27 mouse cellular contexts compared by ENCODE assay signal in the genomic region with DNA sequence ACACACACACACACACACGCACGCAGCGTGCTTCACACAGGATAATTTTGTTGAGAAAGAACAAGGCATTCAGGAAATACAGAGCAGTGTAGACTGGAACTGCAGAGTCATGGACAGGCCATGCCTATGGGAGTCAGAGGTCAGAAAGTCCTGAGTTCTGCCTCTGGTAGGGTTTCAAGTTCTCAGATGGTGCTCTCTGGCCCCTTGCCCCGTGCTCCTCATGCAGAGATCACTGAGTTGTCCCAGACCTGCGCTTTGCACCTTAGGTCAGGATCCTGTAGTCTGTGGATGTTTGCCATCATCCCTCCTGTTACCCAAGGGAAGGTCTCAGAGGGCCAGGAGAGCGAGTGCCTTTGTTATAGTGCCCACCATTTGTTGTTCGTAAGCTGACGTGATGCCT. TPM values are rescaled to one million over a fixed set of nuclear protein-coding genes. Genes with fewer than 3 reads are reported as not detected.
DNase-seq lines count a peak whose midpoint lies in the region; ATAC-seq lines count a peak whose summit lies in the region.
"Had no signal": no experiment of that assay in that cellular context is flagged by ENCODE, and none has a peak within 500 bp of the region (broad histone marks: within the 10 kb centered on the region; RNA-seq: fewer than 3 reads in every experiment).

No protein-coding gene starts in this region.

- DNase-seq in adrenal gland, postnatal 10 days: peak; percentile 25
- DNase-seq in adrenal gland, adult (ENCODE audit: inconsistent age in 2 of 2, low spot score in 1 of 2): no peak
- DNase-seq in kidney, adult 11 months: peak; percentile 41
- peak; percentile 60 for DNase-seq in kidney, adult 9 months
- DNase-seq in adipocyte (ENCODE audit: low spot score): peak; percentile 71
- DNase-seq in lung, adult 18-20 months: no peak
- DNase-seq: adrenal gland, adult 8-10 months; cerebellum, adult 11-12 months; cerebellum, adult 8-10 months; cerebellum, postnatal 10 days; cerebellum, postnatal 36 days; embryo, embryonic 11 days; gastrocnemius, postnatal 10 days; gastrocnemius, postnatal 36 days; heart, adult 11 months had no signal

- H3K27me3 ChIP-seq in kidney, embryonic 16.5 days (ENCODE audit: insufficient read depth, low read length): no peaks in the 10 kb centered on the region
- H3K27me3 ChIP-seq in kidney, embryonic 14.5 days (ENCODE audit: control insufficient read depth, insufficient read depth, low read length): no peaks in the 10 kb centered on the region
- H3K27me3 ChIP-seq: embryonic facial prominence, embryonic 13.5 days; forebrain, embryonic 12.5 days; forebrain, embryonic 15.5 days; hindbrain, embryonic 12.5 days had no signal

- no peak overlapping the region for H3K4me2 ChIP-seq in kidney, embryonic 16.5 days (replicated peaks; ENCODE audit: low read depth, low read length)
- no peak overlapping the region for H3K4me2 ChIP-seq in kidney, embryonic 14.5 days (replicated peaks; ENCODE audit: low read depth, low read length)
- H3K4me2 ChIP-seq: embryonic facial prominence, embryonic 13.5 days; forebrain, embryonic 12.5 days; forebrain, embryonic 15.5 days; heart, embryonic 11.5 days; hindbrain, embryonic 12.5 days had no signal

- no peak overlapping the region for H3K27ac ChIP-seq in kidney, embryonic 16.5 days (ENCODE audit: low read length)
- no peak overlapping the region for H3K27ac ChIP-seq in kidney, embryonic 14.5 days (ENCODE audit: low read depth, low read length)
- H3K27ac ChIP-seq: embryonic facial prominence, embryonic 10.5 days; embryonic facial prominence, embryonic 13.5 days; forebrain, embryonic 12.5 days; forebrain, embryonic 15.5 days; hindbrain, embryonic 12.5 days had no signal

- no peaks in the 10 kb centered on the region for H3K4me1 ChIP-seq in kidney, embryonic 16.5 days (ENCODE audit: insufficient read depth, low read length)
- H3K4me1 ChIP-seq in kidney, embryonic 14.5 days (ENCODE audit: control insufficient read depth, insufficient read depth, low read length): no peaks in the 10 kb centered on the region
- H3K4me1 ChIP-seq: embryonic facial prominence, embryonic 10.5 days; embryonic facial prominence, embryonic 13.5 days; forebrain, embryonic 12.5 days; hindbrain, embryonic 12.5 days had no signal

- H3K4me3 ChIP-seq in kidney, embryonic 16.5 days (ENCODE audit: low read length): no peak overlapping the region
- H3K4me3 ChIP-seq in kidney, embryonic 14.5 days (ENCODE audit: low read length): no peak overlapping the region
- H3K4me3 ChIP-seq: embryonic facial prominence, embryonic 10.5 days; embryonic facial prominence, embryonic 13.5 days; erythroblast, embryonic 14.5 days; forebrain, embryonic 12.5 days; forebrain, embryonic 15.5 days; hindbrain, embryonic 12.5 days had no signal

- no peak for ATAC-seq in kidney, embryonic 16.5 days (ENCODE audit: low FRiP score, low TSS enrichment)
- ATAC-seq in kidney, embryonic 14.5 days (ENCODE audit: low FRiP score, low TSS enrichment): no peak
- ATAC-seq: activated CD4-positive, CD25-positive, alpha-beta regulatory T cell, adult 4 months; forebrain, embryonic 15.5 days; hindbrain, embryonic 16.5 days had no signal

- no peak overlapping the region for H3K9ac ChIP-seq in kidney, embryonic 16.5 days (replicated peaks; ENCODE audit: low read length)
- no peak overlapping the region for H3K9ac ChIP-seq in kidney, embryonic 14.5 days (ENCODE audit: low read depth, low read length)
- H3K9ac ChIP-seq: embryonic facial prominence, embryonic 13.5 days; forebrain, embryonic 12.5 days; forebrain, embryonic 15.5 days; hindbrain, embryonic 12.5 days had no signal

- peaks cover 24% of the 10 kb centered on the region for H3K36me3 ChIP-seq in kidney, embryonic 16.5 days (ENCODE audit: insufficient read depth, low read length)
- peaks cover 24% of the 10 kb centered on the region for H3K36me3 ChIP-seq in kidney, embryonic 14.5 days (ENCODE audit: control insufficient read depth, insufficient read depth, low read length)

- no peaks in the 10 kb centered on the region for H3K9me3 ChIP-seq in kidney, embryonic 16.5 days (ENCODE audit: low read length)
- no peaks in the 10 kb centered on the region for H3K9me3 ChIP-seq in kidney, embryonic 14.5 days (ENCODE audit: control insufficient read depth, low read length)
- H3K9me3 ChIP-seq: embryonic facial prominence, embryonic 10.5 days; embryonic facial prominence, embryonic 13.5 days; forebrain, embryonic 12.5 days; forebrain, embryonic 15.5 days; hindbrain, embryonic 12.5 days had no signal

- 83% methylated on average over 8 of the region's 8 CpGs for WGBS in kidney, embryonic 16.5 days
- 84% methylated on average over 8 of the region's 8 CpGs for WGBS in kidney, embryonic 14.5 days

RNA-seq across cellular contexts. Expression of a gene that starts 21.5 kb away (rescaled TPM):
- 10 to 100 TPM; 31.2 to 32.2 TPM for total RNA-seq in adrenal gland, postnatal 10 days (2021)
- polyA plus RNA-seq in kidney, embryonic 16.5 days (2015; fragmentation: Nextera tagmentation; extraction: Ambion mirVana): 33.1 and 40.4 TPM in 2 replicates
- polyA plus RNA-seq in kidney, embryonic 14.5 days (2014; fragmentation: Nextera tagmentation; extraction: Ambion mirVana): 35.7 and 37.8 TPM in 2 replicates

RNA-seq across cellular contexts. Expression of a gene that starts 22.0 kb away (rescaled TPM):
- total RNA-seq in adrenal gland, postnatal 10 days (2021): 10 to 100 TPM; 27.9 to 28.0 TPM
- 41.8 and 44.3 TPM in 2 replicates for polyA plus RNA-seq in kidney, embryonic 16.5 days (2015; fragmentation: Nextera tagmentation; extraction: Ambion mirVana)
- 23.6 and 44.2 TPM in 2 replicates for polyA plus RNA-seq in kidney, embryonic 14.5 days (2014; fragmentation: Nextera tagmentation; extraction: Ambion mirVana)

RNA-seq across cellular contexts. Expression of a gene that starts 28.7 kb away (rescaled TPM):
- 1 to 10 TPM; 4.6 to 7.8 TPM for total RNA-seq in adrenal gland, postnatal 10 days (2021)
- polyA plus RNA-seq in kidney, embryonic 16.5 days (2015; fragmentation: Nextera tagmentation; extraction: Ambion mirVana): 13.0 and 13.1 TPM in 2 replicates
- polyA plus RNA-seq in kidney, embryonic 14.5 days (2014; fragmentation: Nextera tagmentation; extraction: Ambion mirVana): 11.1 and 11.5 TPM in 2 replicates

RNA-seq across cellular contexts. Expression of a gene that starts 44.6 kb away (rescaled TPM):
- 10 to 100 TPM in 1 of 2 experiments, 1 to 10 TPM in 1; 5.1 to 13.5 TPM for total RNA-seq in adrenal gland, postnatal 10 days (2021)
- 5.2 and 6.0 TPM in 2 replicates for polyA plus RNA-seq in kidney, embryonic 16.5 days (2015; fragmentation: Nextera tagmentation; extraction: Ambion mirVana)
- 0.72 and 1.0 TPM in 2 replicates for polyA plus RNA-seq in kidney, embryonic 14.5 days (2014; fragmentation: Nextera tagmentation; extraction: Ambion mirVana)
- total RNA-seq: hematopoietic stem cell, adult 5-6 weeks had no signal
- polyA plus RNA-seq: erythroblast, embryonic 14.5 days; forebrain, embryonic 15.5 days had no signal

RNA-seq across cellular contexts. Expression of a gene that starts 45.7 kb away (rescaled TPM):
- 100 to 1,000 TPM in 1 of 2 experiments, 10 to 100 TPM in 1; 55.3 to 197 TPM for total RNA-seq in adrenal gland, postnatal 10 days (2021)
- 54.3 and 57.4 TPM in 2 replicates for polyA plus RNA-seq in kidney, embryonic 16.5 days (2015; fragmentation: Nextera tagmentation; extraction: Ambion mirVana)
- polyA plus RNA-seq in kidney, embryonic 14.5 days (2014; fragmentation: Nextera tagmentation; extraction: Ambion mirVana): 15.7 and 20.6 TPM in 2 replicates
- polyA plus RNA-seq: erythroblast, embryonic 14.5 days had no signal

Comparison
In these comparisons a context has a peak if more than half of its experiments do, and no peak if none do; other contexts are left out.
1. DNase-seq: peak in adrenal gland, postnatal 10 days (single experiment), kidney, adult 11 months (single experiment), kidney, adult 9 months (single experiment) and adipocyte (single experiment); none in adrenal gland, adult (0 of 2) and lung, adult 18-20 months (0 of 2).